Mouse (Mus musculus): Measurements from ENCODE around the gene Dmc1.

Gene Dmc1

GRCm38 (mm10) chr15:79562417-79562816 lies 42.5 kb downstream of the Dmc1 start:
- DNase-seq (ENCODE audit: low spot score): no peak

DNA sequence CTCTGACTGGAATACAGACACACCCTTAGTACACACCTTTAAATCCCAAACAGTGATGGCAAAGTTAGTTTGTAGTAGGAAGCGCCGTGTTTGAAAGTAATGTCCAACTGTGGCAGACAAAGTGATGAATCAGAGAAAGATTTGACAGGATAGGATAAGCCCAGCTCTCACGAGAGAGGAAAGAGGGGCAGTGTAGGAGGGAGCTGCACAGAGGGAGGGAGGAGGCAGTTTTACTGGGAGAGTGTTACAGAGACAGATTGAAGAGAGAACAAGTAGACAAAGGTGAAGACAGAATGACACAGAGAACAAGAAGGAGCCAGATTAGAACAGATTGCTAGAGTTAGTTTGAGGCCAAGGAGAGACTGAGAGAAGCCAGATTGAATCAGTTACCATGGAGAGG lies 45.3 kb downstream of the Dmc1 start:
- DNase-seq (ENCODE audit: low spot score): no peak

DNA sequence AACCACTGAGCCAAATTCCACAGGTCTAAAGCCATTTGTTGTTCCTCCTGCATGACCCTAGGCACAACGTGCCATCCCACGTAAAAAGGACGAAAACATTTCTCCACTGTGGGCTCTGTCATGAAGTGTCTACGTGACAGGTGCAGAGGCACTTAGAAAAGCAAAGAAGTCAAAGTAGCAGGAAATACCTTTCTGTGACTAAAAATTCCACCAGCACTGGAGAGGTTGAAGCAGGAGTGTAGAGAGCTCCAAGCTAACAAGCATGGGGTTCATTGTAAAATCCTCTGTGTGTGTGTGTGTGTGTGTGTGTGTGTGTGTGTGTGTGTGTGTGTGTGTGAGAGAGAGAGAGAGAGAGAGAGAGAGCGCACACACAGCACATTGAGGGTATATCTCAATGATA lies 52.3 kb downstream of the Dmc1 start:
- DNase-seq (ENCODE audit: low spot score): no peak

DNA sequence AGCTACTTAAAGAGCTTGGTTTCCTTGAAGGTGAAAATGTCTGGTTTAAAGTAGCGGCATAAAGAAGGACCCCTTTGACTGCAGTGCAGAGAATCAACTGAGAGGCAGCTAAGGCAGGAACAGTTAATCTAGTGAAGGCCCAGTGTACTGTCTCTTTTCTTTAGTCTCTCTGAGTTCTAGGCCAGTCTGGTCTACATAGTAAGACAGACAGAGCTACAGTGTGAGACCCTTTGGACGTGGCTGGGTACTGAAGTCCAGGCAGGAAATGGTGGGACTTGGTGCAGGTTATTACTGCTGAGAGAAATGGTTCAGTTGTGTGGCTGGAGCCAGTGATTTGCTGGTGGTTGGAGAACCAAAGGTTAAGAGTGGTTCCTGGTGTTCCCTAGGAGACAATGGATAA lies 56.7 kb downstream of the Dmc1 start:
- no peak for DNase-seq (ENCODE audit: low spot score)

- no peak for DNase-seq (ENCODE audit: low spot score)
Observed at GRCm38 (mm10) chr15:79547289-79547820, 57.6 kb downstream of the Dmc1 start.

DNA sequence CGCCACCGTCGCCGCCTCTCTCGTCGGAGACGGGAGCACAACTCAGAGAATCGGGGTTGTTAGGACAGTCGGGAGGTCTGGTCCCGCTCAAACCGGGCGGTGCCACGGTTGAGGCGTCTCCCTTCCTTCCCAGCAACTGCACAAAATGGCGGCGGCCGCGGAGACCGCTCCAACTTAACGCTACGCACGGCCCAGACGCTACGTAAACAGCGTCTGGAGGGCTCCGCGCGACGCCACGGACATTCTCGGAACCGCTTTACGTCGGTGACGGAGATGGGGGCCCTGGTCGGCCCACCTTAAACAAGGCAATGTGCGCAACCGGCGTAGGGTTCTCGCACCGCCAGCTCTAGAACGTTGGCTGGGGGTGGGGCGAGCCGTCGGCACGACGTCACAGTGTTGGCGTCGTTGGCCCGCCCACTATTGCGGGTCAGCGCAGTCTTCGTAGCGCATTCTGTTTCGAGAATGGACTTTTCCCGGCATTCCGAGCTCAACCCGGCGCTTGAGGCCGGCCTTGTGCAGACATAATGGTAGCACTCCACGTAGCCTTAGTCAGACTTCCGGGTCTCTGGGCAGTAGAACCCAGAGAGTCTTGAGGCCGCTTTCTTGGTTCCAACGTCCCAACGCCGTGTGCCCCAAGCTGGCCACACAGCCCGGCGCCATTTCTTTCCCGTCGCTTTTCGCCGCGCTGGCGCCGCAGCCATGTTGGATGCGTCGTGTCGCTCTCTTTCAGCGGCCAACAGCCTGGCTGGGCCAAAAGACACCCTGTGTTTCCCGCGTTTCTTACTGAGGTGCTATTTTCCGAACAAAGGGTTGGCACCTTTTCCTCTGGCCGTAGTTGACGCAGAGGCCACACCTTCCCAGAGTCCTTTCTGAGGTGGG lies 58.3 kb downstream of the Dmc1 start, which contains the start of gene Ddx17:
Gene Ddx17, minus strand, starts transcription at position 332 of the 879 bp plus-strand sequence.
- DNase-seq (ENCODE audit: low spot score): peak; percentile 99

DNA sequence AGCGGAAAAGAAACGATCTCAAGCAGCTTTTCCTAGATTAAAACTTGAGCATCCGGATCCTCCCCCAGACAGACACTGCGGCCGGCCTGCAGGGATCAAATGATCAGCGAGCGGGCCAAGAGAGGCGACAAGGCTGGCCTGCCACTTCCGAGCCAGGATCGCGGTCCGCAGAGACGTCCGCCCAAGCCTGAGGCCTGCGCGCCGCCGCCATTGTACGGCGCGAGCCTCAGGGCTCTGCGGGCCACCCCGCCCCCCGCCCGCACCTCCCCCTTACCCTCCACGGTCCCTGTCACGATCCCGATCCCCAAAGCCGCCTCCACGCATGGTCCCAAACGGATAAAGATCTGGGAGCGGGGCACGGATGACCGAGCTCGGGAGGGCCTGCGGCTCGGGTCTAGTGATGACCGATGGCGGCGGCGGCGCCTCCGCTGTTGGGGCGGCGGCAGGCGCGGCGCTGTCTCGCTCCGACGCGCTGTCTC lies 58.9 kb downstream of the Dmc1 start:
- peak; percentile 56 for DNase-seq (ENCODE audit: low spot score)

- no peak for DNase-seq (ENCODE audit: low spot score)
Observed at GRCm38 (mm10) chr15:79545496-79545895, 59.4 kb downstream of the Dmc1 start.

DNA sequence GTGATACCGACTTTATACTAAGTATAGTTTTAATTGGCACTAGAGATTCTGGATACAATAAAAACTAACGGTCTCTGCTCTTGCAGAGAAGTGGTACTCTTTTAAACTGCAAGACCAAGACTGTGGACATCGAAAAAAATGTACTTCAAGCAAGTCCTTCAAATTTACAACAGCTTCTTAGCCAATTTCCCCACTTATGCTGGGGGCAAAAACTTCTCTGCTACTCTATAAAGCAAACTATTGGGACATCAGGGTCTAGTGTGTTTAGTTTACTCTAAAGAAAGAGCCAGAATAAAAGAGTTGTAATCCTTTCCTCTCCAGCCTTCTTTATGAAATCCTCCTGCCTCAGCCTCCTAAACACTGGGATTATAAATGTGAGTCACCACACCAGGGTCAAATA lies 60.9 kb downstream of the Dmc1 start:
- DNase-seq (ENCODE audit: low spot score): no peak

- no peak for DNase-seq (ENCODE audit: low spot score)
Observed at GRCm38 (mm10) chr15:79533796-79534195, 71.1 kb downstream of the Dmc1 start.

DNA sequence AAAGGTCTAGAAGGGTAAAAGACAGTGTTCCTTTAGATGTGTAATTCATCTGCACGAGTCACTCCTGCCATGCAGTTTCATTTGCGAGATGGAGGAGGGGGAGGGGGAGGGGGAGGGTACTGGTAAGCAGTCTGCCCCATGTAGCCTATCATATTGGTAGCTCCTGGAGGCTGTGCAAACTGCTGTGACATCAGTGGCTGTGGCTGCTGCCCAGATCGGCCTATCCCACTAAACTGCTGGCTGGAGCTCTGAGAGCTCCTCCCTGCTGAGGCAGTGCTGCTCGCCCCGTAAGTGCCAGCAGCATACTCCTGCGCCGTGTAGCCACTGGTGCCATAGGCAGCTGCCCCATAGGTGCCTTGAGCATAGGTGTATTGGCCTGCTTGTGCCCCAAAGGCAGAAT lies 75.0 kb downstream of the Dmc1 start:
- no peak for DNase-seq (ENCODE audit: low spot score)

DNA sequence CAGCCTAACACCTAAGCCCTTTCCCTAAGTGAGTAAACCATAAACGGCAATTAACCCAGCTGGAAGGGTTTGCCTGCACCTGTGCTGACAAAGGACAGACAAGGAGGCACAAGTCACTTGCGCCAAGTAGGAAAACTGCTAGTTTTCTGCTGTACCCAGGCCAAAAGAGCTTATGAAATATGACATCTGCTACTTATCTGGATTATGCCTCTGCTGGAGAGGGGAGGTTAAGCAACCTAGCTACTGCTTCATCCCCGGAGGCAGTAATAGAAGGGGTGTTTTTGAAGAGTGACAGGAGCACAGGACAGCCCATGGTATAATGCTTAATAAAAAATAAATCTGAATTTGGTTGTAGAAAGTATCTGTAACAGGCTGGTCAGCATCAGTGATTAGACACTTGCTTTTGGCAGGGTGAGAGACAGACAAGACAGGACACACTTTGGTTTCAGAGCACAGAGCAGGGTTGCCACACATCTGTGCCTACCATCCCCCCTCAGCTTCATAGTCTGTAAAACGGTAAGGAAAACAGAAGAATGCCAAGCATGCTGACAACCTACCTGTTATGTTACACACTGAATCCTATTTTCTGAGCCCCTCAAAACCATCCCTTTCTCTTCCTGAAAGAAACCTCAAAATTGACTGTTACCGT lies 76.8 kb downstream of the Dmc1 start:
- no peak for DNase-seq (ENCODE audit: low spot score)

DNA sequence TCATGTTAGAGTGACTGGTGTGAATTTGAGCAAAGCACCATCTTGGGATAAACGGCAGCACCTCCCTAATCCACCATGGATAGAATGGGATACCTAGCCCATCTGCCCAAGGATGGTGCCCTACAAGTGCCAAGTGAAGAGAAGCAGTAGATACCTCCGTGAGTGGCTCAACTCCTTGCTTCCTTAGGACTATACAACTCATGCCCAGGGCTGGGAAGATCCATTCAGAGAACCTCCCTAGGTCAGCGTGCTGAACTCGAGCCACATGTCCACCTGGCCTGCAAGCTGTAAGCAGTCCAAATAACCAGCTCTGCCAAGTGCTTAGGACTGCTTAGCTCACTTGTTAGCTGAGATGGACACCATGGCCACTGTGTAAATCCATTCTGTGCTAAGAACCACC lies 77.7 kb downstream of the Dmc1 start:
- DNase-seq (ENCODE audit: low spot score): no peak

DNA sequence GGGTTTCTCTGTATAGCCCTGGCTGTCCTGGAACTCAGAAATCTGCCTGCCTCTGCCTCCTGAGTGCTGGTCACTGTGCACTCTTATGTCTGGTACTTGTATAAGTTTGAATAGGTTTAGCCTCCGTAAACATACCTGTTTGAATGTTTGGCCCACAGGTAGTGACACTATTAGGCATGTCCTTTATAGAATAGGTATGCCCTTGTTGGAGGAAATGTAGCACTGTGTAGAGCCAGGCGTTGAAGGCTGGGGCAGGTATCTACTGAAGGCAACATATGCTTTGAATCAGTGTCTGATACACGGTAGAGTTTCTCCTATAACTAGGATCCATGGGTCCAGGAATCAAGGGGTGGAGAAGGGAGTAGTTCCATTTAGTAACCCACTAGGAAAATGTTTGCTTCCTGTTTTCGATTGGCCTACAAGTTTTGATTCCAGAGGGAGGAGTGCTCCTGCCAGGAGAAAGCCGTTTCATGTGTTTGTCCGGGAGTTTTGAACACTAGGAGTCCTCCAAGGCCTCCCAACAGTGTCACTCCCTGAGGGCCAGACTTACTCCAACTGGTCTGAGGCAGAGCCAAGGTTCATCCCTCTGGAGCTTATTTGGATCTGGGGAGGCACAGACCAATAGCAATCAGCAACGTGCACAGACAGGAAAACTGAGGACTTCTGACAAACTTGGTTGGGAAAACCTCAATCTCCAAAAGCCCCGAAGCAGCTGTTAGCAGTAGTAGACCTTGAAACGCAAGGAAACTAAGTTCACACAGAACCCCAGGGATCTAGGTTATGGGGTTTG lies 78.7 kb downstream of the Dmc1 start:
- DNase-seq (ENCODE audit: low spot score): no peak

DNA sequence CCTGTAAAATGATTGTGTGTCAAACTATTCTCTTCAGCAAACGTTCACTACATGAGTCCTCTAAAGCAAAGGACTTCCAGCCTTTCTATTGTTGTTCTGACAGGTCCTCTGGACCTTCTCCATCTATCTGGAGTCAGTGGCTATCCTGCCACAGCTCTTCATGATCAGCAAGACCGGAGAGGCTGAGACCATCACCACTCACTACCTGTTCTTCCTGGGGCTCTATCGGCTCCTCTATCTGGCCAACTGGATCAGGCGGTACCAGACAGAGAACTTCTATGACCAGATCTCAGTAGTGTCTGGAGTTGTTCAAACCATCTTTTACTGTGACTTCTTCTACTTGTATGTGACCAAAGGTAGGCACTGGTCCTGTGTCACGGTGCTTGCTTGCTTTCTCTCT lies 79.3 kb downstream of the Dmc1 start:
- no peak for DNase-seq (ENCODE audit: low spot score)

DNA sequence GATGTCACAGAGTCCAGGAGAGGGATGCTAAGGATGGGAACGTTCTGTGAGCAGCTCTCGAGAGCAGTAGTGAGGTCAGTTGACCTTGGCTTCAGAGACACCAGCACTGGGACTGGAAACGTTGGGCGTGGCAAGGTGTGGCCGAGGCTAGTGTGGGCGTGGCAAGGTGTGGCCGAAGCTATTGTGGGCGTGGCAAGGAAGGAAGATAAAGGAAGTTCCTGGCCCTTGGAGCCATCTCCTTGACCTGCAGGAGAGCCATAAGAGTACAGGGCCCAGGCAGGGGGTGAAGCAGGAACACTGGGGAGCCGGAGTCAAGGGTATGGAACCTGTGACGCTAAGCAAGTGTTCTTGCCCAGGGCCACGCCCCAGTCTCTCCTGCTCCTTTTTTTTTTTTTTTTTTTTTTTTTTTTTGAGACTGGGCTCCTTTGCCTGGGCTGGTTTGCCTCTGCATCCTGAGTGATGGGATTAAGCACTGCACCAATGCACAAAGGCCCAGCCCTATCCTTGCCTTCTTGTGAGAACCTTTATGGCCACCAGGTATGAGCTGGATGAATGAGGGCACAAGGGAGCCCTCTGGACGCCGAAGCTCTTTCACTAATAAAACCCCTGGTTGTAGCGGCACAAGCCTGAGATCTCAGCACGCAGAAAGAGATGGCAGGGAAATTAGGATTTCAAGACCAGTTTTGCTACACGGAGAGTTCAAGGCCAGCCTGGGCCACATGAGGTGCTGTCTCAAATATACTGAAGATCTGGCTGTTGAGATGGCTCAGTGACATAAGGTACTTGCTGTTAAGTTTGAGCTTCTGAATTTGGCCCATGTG lies 85.3 kb downstream of the Dmc1 start:
- DNase-seq (ENCODE audit: low spot score): no peak

DNA sequence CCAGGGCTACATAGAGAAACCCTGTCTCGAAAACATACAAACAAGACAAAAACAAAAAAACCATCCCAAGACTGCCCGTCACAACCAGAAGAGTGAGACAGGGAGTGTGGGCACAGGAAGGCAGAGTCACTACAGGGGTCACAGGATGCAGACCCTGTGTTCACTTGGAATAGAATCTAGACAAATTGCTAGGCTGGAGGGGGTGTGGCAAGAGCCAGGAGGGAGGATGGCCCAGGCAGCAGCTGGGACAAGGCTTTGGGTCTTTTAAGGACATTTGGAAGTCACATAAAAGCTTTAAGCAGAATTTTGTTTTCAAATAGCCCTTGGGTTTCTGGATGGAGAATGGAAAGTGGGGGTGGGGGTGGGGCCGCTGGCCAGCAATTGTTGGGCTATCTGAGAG lies 86.3 kb downstream of the Dmc1 start:
- no peak for DNase-seq (ENCODE audit: low spot score)

DNA sequence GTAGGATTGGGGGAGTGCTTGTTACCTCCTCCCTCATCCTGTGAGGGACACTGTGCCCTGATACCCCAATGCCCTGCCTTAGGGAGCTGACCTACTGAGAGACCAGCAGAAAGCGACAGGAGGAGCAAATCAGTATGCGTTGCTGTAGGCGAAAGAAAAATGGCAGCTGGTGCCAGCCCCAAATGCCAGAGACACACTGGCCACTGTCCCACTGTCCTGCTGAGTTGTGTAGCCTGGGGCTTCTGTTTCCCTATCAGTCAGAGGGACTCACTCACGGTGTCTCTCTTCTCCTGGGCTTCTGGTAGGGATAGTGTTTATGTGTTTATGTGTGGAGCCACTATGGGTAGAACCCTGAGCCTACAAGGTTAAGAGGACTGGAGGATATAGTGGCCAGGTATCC lies 87.2 kb downstream of the Dmc1 start:
- DNase-seq (ENCODE audit: low spot score): no peak

- DNase-seq (ENCODE audit: low spot score): peak; percentile 75
Observed at GRCm38 (mm10) chr15:79516171-79517096, 88.5 kb downstream of the Dmc1 start, which contains the start of gene Kdelr3. TSS of gene Kdelr3 (plus strand) at chr15:79516411.

- no peak for DNase-seq (ENCODE audit: low spot score)
Observed at GRCm38 (mm10) chr15:79513940-79514339, 91.0 kb downstream of the Dmc1 start.
